Mouse (Mus musculus): ENCODE results near the gene Eml1. TPM values are rescaled to one million over a fixed set of nuclear protein-coding genes. Genes with fewer than 3 reads are reported as not detected.

Eml1 gene
- 0.38 and 0.65 TPM in 2 replicates for polyA plus RNA-seq (2012; ENCODE audit: insufficient read depth, insufficient read length, missing spikeins)

DNA sequence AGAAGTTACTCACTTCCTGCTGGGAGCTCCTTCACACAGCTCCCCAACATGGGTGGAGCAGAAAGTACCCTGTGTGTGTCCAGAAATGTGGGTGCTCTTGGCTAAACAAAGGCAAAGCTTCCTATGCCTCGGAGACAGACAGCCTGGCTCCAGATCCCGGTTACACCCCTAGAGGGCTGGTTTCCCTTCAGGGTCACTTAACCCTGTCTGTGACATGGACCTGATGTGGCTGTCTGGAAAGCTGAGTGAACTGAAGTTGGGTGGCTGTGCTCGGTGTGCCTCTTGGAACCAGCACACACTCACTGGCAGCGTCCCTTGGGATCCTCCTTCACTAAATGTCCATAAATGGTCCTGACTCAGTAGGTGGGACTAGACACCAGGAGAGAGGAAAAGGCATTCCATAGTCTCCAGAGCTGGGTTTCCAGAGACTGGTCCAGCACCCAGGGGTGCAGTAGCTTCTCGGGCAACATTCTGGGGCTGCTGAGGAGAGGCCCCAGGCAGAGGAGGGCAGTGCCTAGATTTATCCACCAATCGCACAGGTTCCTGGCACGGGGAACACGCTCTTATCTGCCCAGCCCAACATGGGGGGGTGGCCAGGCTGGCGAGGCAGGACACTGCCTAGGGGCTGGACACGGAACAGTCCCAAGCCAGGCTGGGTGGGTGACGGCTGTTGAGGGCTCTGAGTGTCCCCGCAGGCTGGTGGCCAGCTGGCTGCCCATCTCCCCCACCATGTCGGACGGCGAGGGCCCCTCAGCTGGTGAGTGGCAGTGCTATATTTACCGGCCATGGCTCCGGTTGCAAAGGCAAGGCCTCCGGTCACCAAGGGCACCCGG is at the start of gene Eml1:
Eml1 (plus strand) TSS at position 362 of the 833 bp plus-strand sequence.
- H3K4me3 ChIP-seq (ENCODE audit: insufficient read depth, low read length), result no peak within 1 kb of the TSS
- H3K4me1 ChIP-seq (ENCODE audit: control insufficient read depth, insufficient read depth, low read length), result no peaks in the 10 kb centered on the region
- no peak within 1 kb of the TSS for H3K27ac ChIP-seq (ENCODE audit: insufficient read depth, low read depth, low read length)
- TF ChIP-seq CTCF (IDR thresholded peaks at IDR 0.05; ENCODE audit: low read depth, low read length) (no peak), POLR2A (IDR thresholded peaks at IDR 0.05; ENCODE audit: borderline replicate concordance, low read depth, low read length) (no peak)

DNA sequence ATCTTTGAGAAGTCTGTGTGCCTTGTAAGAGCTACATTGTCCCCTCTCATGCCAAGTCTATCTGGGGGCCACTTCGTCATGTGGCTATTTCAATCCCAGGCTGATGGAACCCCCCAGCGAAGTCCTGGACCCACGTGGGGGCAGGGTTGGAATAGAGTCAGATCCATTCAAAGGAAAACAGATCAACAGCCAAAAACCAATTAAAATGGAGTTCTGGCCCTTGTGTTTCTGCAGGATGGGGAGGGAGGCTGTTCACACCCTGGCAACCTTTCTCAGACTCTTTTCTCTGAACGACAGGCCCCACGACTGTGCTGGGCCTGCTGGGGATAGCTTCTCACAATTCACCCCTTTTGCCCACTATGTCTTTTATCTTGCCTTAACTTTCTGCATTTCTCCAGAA is 44.4 kb upstream of the Eml1 start:
- H3K27ac ChIP-seq (ENCODE audit: insufficient read depth, low read depth, low read length), result no peak overlapping the region
- H3K4me3 ChIP-seq (ENCODE audit: insufficient read depth, low read length), result no peak overlapping the region
- TF ChIP-seq CTCF (IDR thresholded peaks at IDR 0.05; ENCODE audit: low read depth, low read length) (no peak), POLR2A (IDR thresholded peaks at IDR 0.05; ENCODE audit: borderline replicate concordance, low read depth, low read length) (no peak)
- no peaks in the 10 kb centered on the region for H3K4me1 ChIP-seq (ENCODE audit: control insufficient read depth, insufficient read depth, low read length)

DNA sequence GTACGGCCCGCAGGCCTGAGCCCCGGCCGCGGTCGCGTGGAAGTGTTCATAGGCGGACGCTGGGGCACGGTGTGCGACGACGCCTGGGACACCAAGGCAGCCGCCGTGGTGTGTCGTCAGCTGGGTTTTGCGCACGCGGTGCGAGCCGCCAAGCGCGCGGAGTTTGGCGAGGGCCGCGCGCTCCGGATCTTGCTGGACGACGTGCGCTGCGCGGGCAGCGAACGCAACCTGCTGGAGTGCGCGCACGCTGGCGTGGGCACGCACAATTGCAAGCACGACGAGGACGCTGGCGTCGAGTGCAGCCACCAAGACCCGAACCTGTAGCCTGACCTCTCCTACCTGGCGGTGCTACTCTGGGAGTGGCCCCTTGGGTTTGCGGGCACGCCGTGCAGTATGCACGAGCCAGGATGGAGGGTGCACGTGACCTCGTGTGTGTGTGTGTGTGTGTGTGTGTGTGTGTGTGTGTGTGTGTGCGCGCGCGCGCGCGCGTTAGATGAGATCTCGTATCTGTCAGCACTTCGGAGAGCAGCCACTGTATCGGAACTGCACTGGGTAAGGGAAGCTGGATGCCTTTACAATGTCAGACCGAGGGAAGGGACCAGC is 42.8 kb upstream of the Eml1 start:
- Histone ChIP-seq H3K4me1 (ENCODE audit: control insufficient read depth, insufficient read depth, low read length) (no peaks in the 10 kb centered on the region), H3K4me3 (ENCODE audit: insufficient read depth, low read length) (no peak overlapping the region), H3K27ac (ENCODE audit: insufficient read depth, low read depth, low read length) (no peak overlapping the region)
- TF ChIP-seq POLR2A (IDR thresholded peaks at IDR 0.05; ENCODE audit: borderline replicate concordance, low read depth, low read length) (no peak), CTCF (IDR thresholded peaks at IDR 0.05; ENCODE audit: low read depth, low read length) (no peak)

DNA sequence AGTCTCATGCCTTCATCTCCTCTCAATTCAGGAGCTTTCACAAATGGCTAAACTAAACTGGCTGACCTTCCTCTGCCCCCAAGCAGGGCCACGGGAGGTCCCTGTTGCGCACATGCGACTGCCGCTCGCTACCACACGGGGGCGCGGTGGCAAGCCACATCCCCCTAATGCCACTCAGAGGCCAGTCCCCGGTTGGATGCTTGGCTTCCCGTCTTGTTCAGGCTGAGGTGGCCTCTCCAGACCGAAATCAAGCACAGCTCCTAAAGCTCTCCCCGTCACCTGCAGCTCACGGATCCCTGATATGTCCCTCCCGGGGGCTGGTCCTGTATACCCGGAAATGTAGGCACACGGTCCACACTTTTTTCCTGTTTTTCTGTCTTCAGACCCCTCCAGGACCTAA is 37.7 kb upstream of the Eml1 start:
- Histone ChIP-seq H3K4me3 (ENCODE audit: insufficient read depth, low read length) (peak overlapping the region; percentile 39), H3K27ac (ENCODE audit: insufficient read depth, low read depth, low read length) (no peak overlapping the region), H3K4me1 (ENCODE audit: control insufficient read depth, insufficient read depth, low read length) (peaks cover 5% of the 10 kb centered on the region; the same call in 1 of the 2 replicates)
- TF ChIP-seq CTCF (IDR thresholded peaks at IDR 0.05; ENCODE audit: low read depth, low read length) (peak; percentile 86), POLR2A (IDR thresholded peaks at IDR 0.05; ENCODE audit: borderline replicate concordance, low read depth, low read length) (no peak)

DNA sequence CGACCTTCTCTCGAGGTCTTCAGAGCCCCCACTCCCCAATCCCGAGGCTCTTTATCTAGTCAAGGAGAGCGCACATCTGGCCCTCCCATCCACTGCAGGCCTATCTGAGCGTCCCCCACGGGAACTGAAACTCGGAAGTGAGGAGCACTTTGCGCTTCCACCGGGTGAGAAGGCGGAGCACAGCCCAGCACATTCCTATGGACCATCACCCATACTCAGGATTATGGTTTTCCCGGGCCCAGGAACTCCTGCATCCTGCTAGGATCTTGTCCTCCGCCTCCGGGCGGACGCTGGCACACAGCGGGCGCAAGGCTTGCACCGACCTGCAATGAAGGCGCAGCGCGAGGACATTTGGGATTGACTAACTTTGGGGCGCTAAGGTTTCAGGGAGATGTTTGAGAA is 37.3 kb upstream of the Eml1 start:
- Histone ChIP-seq H3K4me3 (ENCODE audit: insufficient read depth, low read length) (peak overlapping the region; percentile 39), H3K27ac (ENCODE audit: insufficient read depth, low read depth, low read length) (peak overlapping the region; percentile 24; the same call in 1 of the 2 replicates), H3K4me1 (ENCODE audit: control insufficient read depth, insufficient read depth, low read length) (peaks cover 5% of the 10 kb centered on the region; the same call in 1 of the 2 replicates)
- TF ChIP-seq POLR2A (IDR thresholded peaks at IDR 0.05; ENCODE audit: borderline replicate concordance, low read depth, low read length) (no peak), CTCF (IDR thresholded peaks at IDR 0.05; ENCODE audit: low read depth, low read length) (no peak)

DNA sequence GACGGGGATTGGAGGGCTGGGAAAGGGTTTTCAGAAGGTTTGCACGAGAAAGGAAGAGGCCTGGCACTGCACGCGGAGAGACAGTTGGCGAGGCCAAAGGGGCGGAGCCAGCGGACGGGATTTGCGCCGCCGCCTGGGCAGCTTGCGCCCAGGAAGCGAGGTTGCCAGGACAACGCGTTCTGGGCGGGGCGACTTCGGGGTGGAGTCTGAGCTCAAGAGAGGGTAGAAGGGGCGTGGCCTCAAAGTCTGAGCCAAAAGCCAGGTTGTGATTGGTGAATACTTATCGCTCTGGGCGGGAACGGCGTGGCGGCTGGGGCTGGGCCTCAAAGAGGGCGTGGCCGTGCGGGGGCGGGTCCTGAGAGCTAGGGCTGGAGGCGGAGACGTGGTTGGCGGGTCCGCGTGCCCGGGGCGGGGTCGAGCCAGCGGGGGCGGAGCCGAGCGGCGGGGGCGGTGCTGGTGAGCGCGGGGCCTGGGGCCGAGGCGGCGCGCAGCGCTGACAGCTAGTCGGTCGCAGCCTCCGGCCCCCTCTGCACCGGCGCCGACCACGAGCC is 36.8 kb upstream of the Eml1 start, which contains the start of gene Cyp46a1:
Cyp46a1 (plus strand) TSS at position 487 of the 551 bp plus-strand sequence.
- Histone ChIP-seq H3K4me3 (ENCODE audit: insufficient read depth, low read length) (peak within 1 kb of the TSS; percentile 46), H3K4me1 (ENCODE audit: control insufficient read depth, insufficient read depth, low read length) (peaks cover 5% of the 10 kb centered on the region; the same call in 1 of the 2 replicates), H3K27ac (ENCODE audit: insufficient read depth, low read depth, low read length) (peak within 1 kb of the TSS; percentile 24; the same call in 1 of the 2 replicates)
- TF ChIP-seq POLR2A (IDR thresholded peaks at IDR 0.05; ENCODE audit: borderline replicate concordance, low read depth, low read length) (no peak), CTCF (IDR thresholded peaks at IDR 0.05; ENCODE audit: low read depth, low read length) (no peak)

DNA sequence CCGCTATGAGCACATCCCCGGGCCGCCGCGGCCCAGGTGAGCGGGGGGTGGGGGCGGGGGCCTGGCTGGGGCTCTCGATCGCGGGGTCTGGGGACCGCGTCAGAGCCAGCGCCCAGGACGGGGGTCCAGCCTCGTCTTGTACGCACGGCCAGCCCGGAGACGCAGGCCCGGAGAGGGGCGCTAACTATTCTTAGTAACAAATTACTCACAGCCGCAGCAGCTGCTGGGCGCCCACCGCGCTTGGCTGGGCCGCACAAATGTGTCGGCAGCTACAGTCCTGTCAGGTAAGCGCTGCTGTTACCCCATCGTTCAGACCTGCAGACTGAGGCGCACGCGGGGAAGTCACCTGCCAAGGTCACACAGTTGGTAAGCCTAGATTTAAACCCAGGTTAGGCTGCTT is 36.2 kb upstream of the Eml1 start:
- Histone ChIP-seq H3K27ac (ENCODE audit: insufficient read depth, low read depth, low read length) (no peak overlapping the region), H3K4me3 (ENCODE audit: insufficient read depth, low read length) (peak overlapping the region; percentile 46), H3K4me1 (ENCODE audit: control insufficient read depth, insufficient read depth, low read length) (peaks cover 5% of the 10 kb centered on the region; the same call in 1 of the 2 replicates)
- no peak for TF ChIP-seq CTCF (IDR thresholded peaks at IDR 0.05; ENCODE audit: low read depth, low read length)
- TF ChIP-seq POLR2A (IDR thresholded peaks at IDR 0.05; ENCODE audit: borderline replicate concordance, low read depth, low read length), result no peak

DNA sequence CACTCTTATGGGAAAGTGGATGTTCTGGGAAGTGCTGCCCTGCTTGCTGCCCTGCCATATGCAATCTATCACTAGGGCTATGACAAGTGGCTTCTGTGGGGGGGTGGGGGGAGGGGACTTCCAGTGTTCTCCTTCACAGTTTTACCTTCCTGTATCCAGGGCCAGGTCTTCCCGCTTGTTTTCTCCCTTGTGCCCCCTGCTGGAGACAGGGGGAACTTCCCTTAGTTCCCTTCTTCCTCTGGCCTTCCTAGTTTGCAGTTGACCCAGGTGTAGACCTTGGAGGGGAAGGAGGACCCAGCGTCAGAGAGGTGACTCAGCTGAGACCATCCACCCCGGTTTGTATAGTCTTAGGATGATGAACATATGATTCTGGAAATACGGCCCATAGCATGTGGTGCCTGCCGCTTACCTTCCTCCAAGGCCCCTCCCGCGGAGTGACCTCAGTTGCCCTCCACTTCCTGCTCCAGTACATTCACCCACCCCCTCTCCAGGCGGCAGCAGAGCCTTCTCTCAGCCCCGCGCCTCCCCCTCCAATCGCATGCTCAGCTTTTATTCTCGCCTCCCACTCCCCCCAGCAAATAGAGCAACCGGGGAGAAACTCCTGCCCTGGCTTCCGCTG is 32.1 kb upstream of the Eml1 start:
- TF ChIP-seq CTCF (IDR thresholded peaks at IDR 0.05; ENCODE audit: low read depth, low read length), result peak; percentile 63
- TF ChIP-seq POLR2A (IDR thresholded peaks at IDR 0.05; ENCODE audit: borderline replicate concordance, low read depth, low read length), result no peak
- H3K4me1 ChIP-seq (ENCODE audit: control insufficient read depth, insufficient read depth, low read length), result 0 out of 2 replicates have a peak, but pooled peaks cover under 1% of the 10 kb centered on the region
- H3K4me3 ChIP-seq (ENCODE audit: insufficient read depth, low read length), result no peak overlapping the region
- no peak overlapping the region for H3K27ac ChIP-seq (ENCODE audit: insufficient read depth, low read depth, low read length)

DNA sequence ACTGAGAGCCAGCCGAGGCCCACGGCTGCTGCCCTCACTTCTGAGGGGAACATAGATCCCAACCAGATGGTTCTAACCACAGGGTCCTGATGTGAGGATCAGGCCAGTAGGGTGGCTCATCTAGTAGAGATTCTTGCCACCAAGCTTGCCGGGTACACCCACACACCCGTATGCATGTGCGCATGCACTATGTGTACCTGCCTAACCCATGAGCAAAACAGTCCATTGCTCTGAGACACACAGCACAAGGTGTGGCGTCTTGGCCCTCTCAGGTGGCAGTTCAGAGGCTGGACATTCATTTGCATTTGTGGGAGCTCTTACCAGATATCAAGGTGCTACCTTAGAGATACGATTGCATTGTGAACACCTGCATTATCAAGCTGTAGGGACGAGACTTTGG is 22.6 kb upstream of the Eml1 start:
- H3K27ac ChIP-seq (ENCODE audit: insufficient read depth, low read depth, low read length), result no peak overlapping the region
- TF ChIP-seq CTCF (IDR thresholded peaks at IDR 0.05; ENCODE audit: low read depth, low read length) (no peak), POLR2A (IDR thresholded peaks at IDR 0.05; ENCODE audit: borderline replicate concordance, low read depth, low read length) (no peak)
- no peaks in the 10 kb centered on the region for H3K4me1 ChIP-seq (ENCODE audit: control insufficient read depth, insufficient read depth, low read length)
- H3K4me3 ChIP-seq (ENCODE audit: insufficient read depth, low read length), result no peak overlapping the region
